In the genomic region with DNA sequence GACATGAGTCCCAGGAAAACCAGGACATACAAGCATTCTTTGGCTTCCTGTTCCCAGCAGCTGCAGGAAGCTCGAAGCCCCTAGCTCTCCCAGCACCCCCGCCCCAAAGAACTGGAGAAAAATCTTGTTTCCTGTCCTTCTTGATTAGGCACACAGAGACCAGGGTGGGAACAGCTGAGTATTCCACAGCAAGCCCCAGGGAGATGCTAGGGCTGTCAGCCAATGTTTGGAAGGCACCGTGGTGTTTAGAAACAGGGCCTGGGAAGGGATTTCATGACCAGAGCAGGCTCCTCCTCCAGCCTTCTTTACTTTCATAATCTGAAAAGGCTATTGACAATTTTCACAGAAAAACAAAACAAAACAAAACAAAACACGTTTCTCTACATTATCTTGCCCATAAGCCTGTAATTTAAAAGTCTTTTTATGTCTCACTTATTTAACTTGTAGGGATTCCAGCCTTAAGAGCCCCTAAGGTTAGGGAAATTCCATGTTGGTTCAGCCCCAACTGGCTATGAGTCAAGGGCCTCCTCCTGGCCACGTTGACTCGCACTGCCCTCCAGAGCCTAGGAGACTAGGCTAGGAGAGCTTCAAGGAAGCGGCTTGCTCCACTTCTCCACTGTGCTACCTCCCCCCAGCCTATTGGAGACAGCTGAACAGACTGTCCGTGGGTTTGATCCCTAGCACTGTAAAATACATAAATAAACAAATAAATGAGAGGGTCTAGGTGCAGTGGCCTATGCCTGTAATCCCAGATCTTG, we compare ENCODE assay signal across 8 mouse cellular contexts. TPM values are rescaled to one million over a fixed set of nuclear protein-coding genes. Genes with fewer than 3 reads are reported as not detected.
A peak's percentile ranks its signal among the peaks of the same experiment; 100 is the strongest.
DNase-seq lines count a peak whose midpoint lies in the region; ATAC-seq and TF ChIP-seq lines count a peak whose summit lies in the region.

No protein-coding gene starts in this region.

- peak; percentile 42; the same call in 1 of the 2 replicates for ATAC-seq in forebrain, postnatal 0 days
- no peak for ATAC-seq in forebrain, embryonic 12.5 days (ENCODE audit: low FRiP score)
- ATAC-seq in embryonic facial prominence, embryonic 15.5 days (ENCODE audit: insufficient number of reproducible peaks, low FRiP score, low TSS enrichment, low read depth): peak; percentile 75; the same call in 1 of the 2 replicates
- ATAC-seq in lung, embryonic 16.5 days (ENCODE audit: low read depth): peak; percentile 91

- no peaks in the 10 kb centered on the region for H3K27me3 ChIP-seq in forebrain, postnatal 0 days (ENCODE audit: insufficient read depth, low read length)
- H3K27me3 ChIP-seq in forebrain, embryonic 12.5 days: no peaks in the 10 kb centered on the region
- no peaks in the 10 kb centered on the region for H3K27me3 ChIP-seq in embryonic facial prominence, embryonic 15.5 days
- H3K27me3 ChIP-seq in lung, embryonic 16.5 days (ENCODE audit: control insufficient read depth, insufficient read depth, low read depth, low read length): no peaks in the 10 kb centered on the region
- no peaks in the 10 kb centered on the region for H3K27me3 ChIP-seq in midbrain, embryonic 10.5 days (ENCODE audit: low read depth, poor library complexity, severe bottlenecking)

- H3K36me3 ChIP-seq in forebrain, postnatal 0 days (ENCODE audit: insufficient read depth): no peaks in the 10 kb centered on the region
- H3K36me3 ChIP-seq in forebrain, embryonic 12.5 days (replicated peaks): no peaks in the 10 kb centered on the region
- no peaks in the 10 kb centered on the region for H3K36me3 ChIP-seq in embryonic facial prominence, embryonic 15.5 days
- no peaks in the 10 kb centered on the region for H3K36me3 ChIP-seq in lung, embryonic 16.5 days (ENCODE audit: control insufficient read depth, insufficient read depth, low read length)
- H3K36me3 ChIP-seq in midbrain, embryonic 10.5 days: no peaks in the 10 kb centered on the region

- no peak for TF ChIP-seq CTCF in forebrain, postnatal 0 days (IDR thresholded peaks at IDR 0.05; ENCODE audit: low read depth)

- no peaks in the 10 kb centered on the region for H3K4me1 ChIP-seq in forebrain, postnatal 0 days (ENCODE audit: insufficient read depth)
- no peaks in the 10 kb centered on the region for H3K4me1 ChIP-seq in forebrain, embryonic 12.5 days
- H3K4me1 ChIP-seq in embryonic facial prominence, embryonic 15.5 days: peaks cover 4% of the 10 kb centered on the region; the same call in 1 of the 2 replicates
- H3K4me1 ChIP-seq in lung, embryonic 16.5 days (replicated peaks; ENCODE audit: control insufficient read depth, insufficient read depth, low read length): peaks cover 8% of the 10 kb centered on the region
- H3K4me1 ChIP-seq in midbrain, embryonic 10.5 days: no peaks in the 10 kb centered on the region

- intact Hi-C loops in heart, postnatal 36 days (cut with DNase I): loop anchor here (1.0 to 5.0 kb wide), 2 partner anchors 33 to 79 kb away; no protein-coding TSS in a partner anchor

- H3K4me3 ChIP-seq in forebrain, postnatal 0 days (ENCODE audit: low read depth, low read length): no peak overlapping the region
- H3K4me3 ChIP-seq in forebrain, embryonic 12.5 days (replicated peaks): no peak overlapping the region
- H3K4me3 ChIP-seq in embryonic facial prominence, embryonic 15.5 days (replicated peaks): no peak overlapping the region
- H3K4me3 ChIP-seq in lung, embryonic 16.5 days (ENCODE audit: low read length): no peak overlapping the region
- no peak overlapping the region for H3K4me3 ChIP-seq in midbrain, embryonic 10.5 days

- no peak overlapping the region for H3K27ac ChIP-seq in forebrain, postnatal 0 days (ENCODE audit: low read depth, low read length)
- H3K27ac ChIP-seq in forebrain, embryonic 12.5 days: no peak overlapping the region
- H3K27ac ChIP-seq in embryonic facial prominence, embryonic 15.5 days (replicated peaks): peak overlapping the region; percentile 69
- H3K27ac ChIP-seq in lung, embryonic 16.5 days (ENCODE audit: low read length): peak overlapping the region; percentile 77
- no peak overlapping the region for H3K27ac ChIP-seq in midbrain, embryonic 10.5 days (replicated peaks)

- no peak overlapping the region for H3K9ac ChIP-seq in forebrain, postnatal 0 days
- H3K9ac ChIP-seq in forebrain, embryonic 12.5 days: no peak overlapping the region
- H3K9ac ChIP-seq in embryonic facial prominence, embryonic 15.5 days: no peak overlapping the region
- no peak overlapping the region for H3K9ac ChIP-seq in lung, embryonic 16.5 days (ENCODE audit: low read length)

- no peak for DNase-seq in forebrain, postnatal 0 days
- peak; percentile 86 to 87 for DNase-seq in heart, postnatal 36 days
- DNase-seq in midbrain, embryonic 10.5 days (ENCODE audit: low spot score): no peak
- DNase-seq in left cerebral cortex, adult 18-20 months (ENCODE audit: low spot score in 2 of 2): no peak
- no peak for DNase-seq in cerebellum, adult 9-10 months

- no peak overlapping the region for H3K4me2 ChIP-seq in forebrain, postnatal 0 days (ENCODE audit: low read depth)
- H3K4me2 ChIP-seq in forebrain, embryonic 12.5 days: no peak overlapping the region
- no peak overlapping the region for H3K4me2 ChIP-seq in embryonic facial prominence, embryonic 15.5 days (replicated peaks)
- no peak overlapping the region for H3K4me2 ChIP-seq in lung, embryonic 16.5 days (ENCODE audit: low read depth, low read length)

- 52% methylated on average over 8 of the region's 8 CpGs for WGBS in forebrain, postnatal 0 days
- 59% methylated on average over 8 of the region's 8 CpGs for WGBS in forebrain, embryonic 12.5 days
- WGBS in embryonic facial prominence, embryonic 15.5 days: 20% methylated on average over 8 of the region's 8 CpGs
- 13% methylated on average over 8 of the region's 8 CpGs for WGBS in lung, embryonic 16.5 days
- 57% methylated on average over 8 of the region's 8 CpGs for WGBS in midbrain, embryonic 10.5 days

- no peaks in the 10 kb centered on the region for H3K9me3 ChIP-seq in forebrain, postnatal 0 days (ENCODE audit: low read length)
- no peaks in the 10 kb centered on the region for H3K9me3 ChIP-seq in forebrain, embryonic 12.5 days
- no peaks in the 10 kb centered on the region for H3K9me3 ChIP-seq in embryonic facial prominence, embryonic 15.5 days (replicated peaks)
- no peaks in the 10 kb centered on the region for H3K9me3 ChIP-seq in lung, embryonic 16.5 days (ENCODE audit: control insufficient read depth, low read length)
- no peaks in the 10 kb centered on the region for H3K9me3 ChIP-seq in midbrain, embryonic 10.5 days (replicated peaks)

RNA-seq across cellular contexts. Expression of a gene that starts 10.0 kb away (rescaled TPM):
- total RNA-seq in forebrain, postnatal 0 days (2014; rRNA removed): 66.6 and 67.7 TPM in 2 replicates
- 115 and 134 TPM in 2 replicates for polyA plus RNA-seq in forebrain, postnatal 0 days (2015; fragmentation: Nextera tagmentation; extraction: Ambion mirVana)
- 65.0 and 69.8 TPM in 2 replicates for polyA plus RNA-seq in forebrain, embryonic 12.5 days (2016; fragmentation: Nextera tagmentation; extraction: Ambion mirVana)
- 41.7 and 42.9 TPM in 2 replicates for polyA plus RNA-seq in embryonic facial prominence, embryonic 15.5 days (2015; fragmentation: Nextera tagmentation; extraction: Ambion mirVana)
- total RNA-seq in heart, postnatal 36 days (2021): 10 to 100 TPM; 21.3 to 21.5 TPM
- 36.8 and 41.6 TPM in 2 replicates for polyA plus RNA-seq in lung, embryonic 16.5 days (2015; fragmentation: Nextera tagmentation; extraction: Ambion mirVana)
- polyA plus RNA-seq in midbrain, embryonic 10.5 days (2016; fragmentation: Nextera tagmentation; extraction: Ambion mirVana): 44.4 and 57.3 TPM in 2 replicates
- total RNA-seq in left cerebral cortex, adult 18-20 months (2021): 100 to 1,000 TPM; 140 to 145 TPM

RNA-seq across cellular contexts. Expression of a gene that starts 16.4 kb away (rescaled TPM):
- 25.9 and 32.6 TPM in 2 replicates for total RNA-seq in forebrain, postnatal 0 days (2014; rRNA removed)
- 14.6 and 20.1 TPM in 2 replicates for polyA plus RNA-seq in forebrain, postnatal 0 days (2015; fragmentation: Nextera tagmentation; extraction: Ambion mirVana)
- polyA plus RNA-seq in forebrain, embryonic 12.5 days (2016; fragmentation: Nextera tagmentation; extraction: Ambion mirVana): 17.7 and 22.4 TPM in 2 replicates
- polyA plus RNA-seq in embryonic facial prominence, embryonic 15.5 days (2015; fragmentation: Nextera tagmentation; extraction: Ambion mirVana): 10.8 and 11.2 TPM in 2 replicates
- 1 to 10 TPM; 4.0 to 5.2 TPM for total RNA-seq in heart, postnatal 36 days (2021)
- polyA plus RNA-seq in lung, embryonic 16.5 days (2015; fragmentation: Nextera tagmentation; extraction: Ambion mirVana): 19.1 and 21.9 TPM in 2 replicates
- 37.9 and 39.2 TPM in 2 replicates for polyA plus RNA-seq in midbrain, embryonic 10.5 days (2016; fragmentation: Nextera tagmentation; extraction: Ambion mirVana)
- 10 to 100 TPM; 29.8 to 32.8 TPM for total RNA-seq in left cerebral cortex, adult 18-20 months (2021)

RNA-seq across cellular contexts. Expression of a gene that starts 16.5 kb away (rescaled TPM):
- total RNA-seq in forebrain, postnatal 0 days (2014; rRNA removed): 86.9 and 114 TPM in 2 replicates
- 64.3 and 77.4 TPM in 2 replicates for polyA plus RNA-seq in forebrain, postnatal 0 days (2015; fragmentation: Nextera tagmentation; extraction: Ambion mirVana)
- 62.7 and 67.9 TPM in 2 replicates for polyA plus RNA-seq in forebrain, embryonic 12.5 days (2016; fragmentation: Nextera tagmentation; extraction: Ambion mirVana)
- polyA plus RNA-seq in embryonic facial prominence, embryonic 15.5 days (2015; fragmentation: Nextera tagmentation; extraction: Ambion mirVana): 84.0 and 85.9 TPM in 2 replicates
- total RNA-seq in heart, postnatal 36 days (2021): 100 to 1,000 TPM; 320 to 353 TPM
- polyA plus RNA-seq in lung, embryonic 16.5 days (2015; fragmentation: Nextera tagmentation; extraction: Ambion mirVana): 124 and 141 TPM in 2 replicates
- 71.1 and 77.0 TPM in 2 replicates for polyA plus RNA-seq in midbrain, embryonic 10.5 days (2016; fragmentation: Nextera tagmentation; extraction: Ambion mirVana)
- total RNA-seq in left cerebral cortex, adult 18-20 months (2021): 10 to 100 TPM; 79.2 to 85.8 TPM

RNA-seq across cellular contexts. Expression of a gene that starts 25.7 kb away (rescaled TPM):
- 119 and 126 TPM in 2 replicates for total RNA-seq in forebrain, postnatal 0 days (2014; rRNA removed)
- polyA plus RNA-seq in forebrain, postnatal 0 days (2015; fragmentation: Nextera tagmentation; extraction: Ambion mirVana): 238 and 271 TPM in 2 replicates
- polyA plus RNA-seq in forebrain, embryonic 12.5 days (2016; fragmentation: Nextera tagmentation; extraction: Ambion mirVana): 331 and 341 TPM in 2 replicates
- polyA plus RNA-seq in embryonic facial prominence, embryonic 15.5 days (2015; fragmentation: Nextera tagmentation; extraction: Ambion mirVana): 452 and 468 TPM in 2 replicates
- total RNA-seq in heart, postnatal 36 days (2021): 100 to 1,000 TPM; 237 to 241 TPM
- polyA plus RNA-seq in lung, embryonic 16.5 days (2015; fragmentation: Nextera tagmentation; extraction: Ambion mirVana): 531 and 556 TPM in 2 replicates
- 272 and 276 TPM in 2 replicates for polyA plus RNA-seq in midbrain, embryonic 10.5 days (2016; fragmentation: Nextera tagmentation; extraction: Ambion mirVana)
- total RNA-seq in left cerebral cortex, adult 18-20 months (2021): 100 to 1,000 TPM; 159 to 170 TPM

RNA-seq across cellular contexts. Expression of a gene that starts 25.7 kb away (rescaled TPM):
- 47.7 and 50.0 TPM in 2 replicates for total RNA-seq in forebrain, postnatal 0 days (2014; rRNA removed)
- 59.2 and 66.2 TPM in 2 replicates for polyA plus RNA-seq in forebrain, postnatal 0 days (2015; fragmentation: Nextera tagmentation; extraction: Ambion mirVana)
- polyA plus RNA-seq in forebrain, embryonic 12.5 days (2016; fragmentation: Nextera tagmentation; extraction: Ambion mirVana): 30.5 and 30.7 TPM in 2 replicates
- polyA plus RNA-seq in embryonic facial prominence, embryonic 15.5 days (2015; fragmentation: Nextera tagmentation; extraction: Ambion mirVana): 41.3 and 51.6 TPM in 2 replicates
- total RNA-seq in heart, postnatal 36 days (2021): 10 to 100 TPM; 59.3 to 62.3 TPM
- 38.0 and 41.8 TPM in 2 replicates for polyA plus RNA-seq in lung, embryonic 16.5 days (2015; fragmentation: Nextera tagmentation; extraction: Ambion mirVana)
- polyA plus RNA-seq in midbrain, embryonic 10.5 days (2016; fragmentation: Nextera tagmentation; extraction: Ambion mirVana): 17.8 and 26.2 TPM in 2 replicates
- 10 to 100 TPM; 30.3 to 32.0 TPM for total RNA-seq in left cerebral cortex, adult 18-20 months (2021)

Comparison
In these comparisons a context has a peak if more than half of its experiments do, and no peak if none do; other contexts are left out.
1. DNase-seq: peak in heart, postnatal 36 days (2 of 2); none in forebrain, postnatal 0 days (single experiment), midbrain, embryonic 10.5 days (single experiment), left cerebral cortex, adult 18-20 months (0 of 2) and cerebellum, adult 9-10 months (single experiment).
2. H3K27ac ChIP-seq: peak in embryonic facial prominence, embryonic 15.5 days (single experiment) and lung, embryonic 16.5 days (single experiment); none in forebrain, postnatal 0 days (single experiment), forebrain, embryonic 12.5 days (single experiment) and midbrain, embryonic 10.5 days (single experiment).